Mouse (Mus musculus): ENCODE data around the gene Ppp2r5c. TPM values are rescaled to one million over a fixed set of nuclear protein-coding genes. Genes with fewer than 3 reads are reported as not detected.

Gene Ppp2r5c
- polyA plus RNA-seq, 1 experiment from 2014 or later: 136 TPM

DNA sequence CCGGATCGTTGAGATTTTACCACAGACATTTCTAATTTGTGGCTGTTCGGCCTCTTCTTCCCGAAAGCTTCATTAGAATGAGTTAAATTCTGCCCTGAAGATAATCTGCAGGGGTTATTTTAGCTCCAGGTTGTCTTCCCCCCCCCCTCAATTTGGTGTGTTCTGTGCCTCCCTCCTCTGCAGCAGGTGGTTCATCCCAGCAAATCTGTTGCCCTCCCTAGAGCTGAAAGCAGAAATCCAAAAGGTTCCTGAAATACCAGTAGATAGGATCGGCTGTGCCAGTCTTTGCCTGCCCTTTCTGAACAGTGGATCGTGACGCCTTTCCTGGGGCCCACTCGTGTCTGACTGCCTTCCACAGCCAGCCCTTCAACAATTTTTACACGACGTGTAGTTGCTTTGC lies 1.8 kb downstream of the Ppp2r5c start:
- H3K9me3 ChIP-seq: no peaks in the 10 kb centered on the region
- H3K27me3 ChIP-seq (ENCODE audit: insufficient read depth, poor library complexity, severe bottlenecking): 0 out of 2 replicates have a peak, but pooled peaks cover 7% of the 10 kb centered on the region
- peaks cover 8% of the 10 kb centered on the region for H3K4me1 ChIP-seq
- no peak for DNase-seq (ENCODE audit: low spot score)
- WGBS: 83% methylated on average over 10 of the region's 10 CpGs
- no peaks in the 10 kb centered on the region for H3K36me3 ChIP-seq
- H3K4me3 ChIP-seq: no peak overlapping the region
- no peak overlapping the region for H3K27ac ChIP-seq

DNA sequence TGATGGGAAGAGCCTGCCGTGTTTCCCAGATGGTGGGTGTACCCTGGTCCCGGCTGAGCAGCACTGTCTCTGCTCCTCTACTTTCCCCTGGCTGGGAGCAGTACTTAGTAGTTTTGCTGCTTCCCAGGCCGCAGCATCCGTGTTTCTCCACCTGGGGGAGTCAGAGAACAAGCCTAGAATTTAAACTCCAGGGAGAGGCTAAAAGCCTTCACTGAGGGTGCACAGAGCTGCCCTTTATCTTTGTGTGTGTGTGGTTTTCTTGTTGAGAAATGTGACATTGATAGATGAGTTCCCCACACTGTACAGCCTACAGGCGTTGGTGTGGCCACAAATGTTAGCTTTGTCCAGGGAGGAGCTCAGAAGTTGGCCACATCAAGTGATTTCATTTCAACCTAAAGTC lies 7.3 kb downstream of the Ppp2r5c start:
- no peak overlapping the region for H3K27ac ChIP-seq
- no peak for DNase-seq (ENCODE audit: low spot score)
- no peaks in the 10 kb centered on the region for H3K9me3 ChIP-seq
- 5% methylated on average over 5 of the region's 5 CpGs for WGBS
- H3K4me1 ChIP-seq: peaks cover 12% of the 10 kb centered on the region
- no peak overlapping the region for H3K4me3 ChIP-seq
- no peaks in the 10 kb centered on the region for H3K27me3 ChIP-seq (ENCODE audit: insufficient read depth, poor library complexity, severe bottlenecking)
- H3K36me3 ChIP-seq: no peaks in the 10 kb centered on the region

DNA sequence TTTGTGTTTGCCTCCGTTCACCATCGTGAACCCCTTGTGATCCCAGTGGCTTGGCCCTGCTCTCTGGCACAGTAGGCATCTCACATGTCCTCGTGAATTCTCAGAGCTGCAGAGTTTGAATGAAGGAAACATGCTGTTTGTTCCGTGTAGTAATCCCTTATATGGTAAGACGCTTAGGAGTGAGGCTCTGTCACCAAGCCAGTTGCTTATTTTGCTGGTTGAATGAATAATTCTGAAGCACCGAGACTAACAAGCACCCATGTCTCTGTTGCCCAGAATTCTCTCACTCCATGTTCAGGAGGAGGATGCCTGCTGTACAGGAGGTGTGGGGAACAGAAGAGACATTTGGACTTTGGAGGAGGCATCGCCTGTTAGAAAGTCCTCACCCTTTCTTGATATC lies 9.1 kb downstream of the Ppp2r5c start:
- Histone ChIP-seq H3K4me1 (peaks cover 27% of the 10 kb centered on the region), H3K27ac (no peak overlapping the region), H3K27me3 (ENCODE audit: insufficient read depth, poor library complexity, severe bottlenecking) (no peaks in the 10 kb centered on the region), H3K4me3 (no peak overlapping the region), H3K36me3 (no peaks in the 10 kb centered on the region), H3K9me3 (no peaks in the 10 kb centered on the region)
- whole genome bisulfite sequencing: 84% methylated on average over 7 of the region's 7 CpGs
- no peak for DNase-seq (ENCODE audit: low spot score)

DNA sequence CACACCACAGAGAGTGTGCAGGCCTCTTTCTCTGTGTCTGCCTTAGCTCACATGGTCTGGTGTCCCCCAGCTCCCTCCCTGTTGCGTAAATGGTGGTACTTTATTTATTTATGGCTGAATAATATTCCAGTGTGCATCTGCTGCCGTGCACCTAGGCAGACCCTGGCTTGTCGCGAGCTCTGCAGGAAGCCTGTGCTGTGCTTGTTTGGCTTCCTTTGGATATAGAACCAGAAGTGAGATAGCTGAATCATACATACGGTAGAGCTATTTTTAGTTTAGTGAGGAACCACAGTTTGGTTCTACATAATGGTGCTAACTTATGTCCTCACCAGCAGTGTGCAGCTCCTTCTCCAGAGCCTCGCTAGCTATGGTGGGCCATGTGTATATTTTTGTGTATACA lies 11.7 kb downstream of the Ppp2r5c start:
- WGBS: 74% methylated on average over 6 of the region's 6 CpGs
- no peak for DNase-seq (ENCODE audit: low spot score)
- H3K4me3 ChIP-seq: no peak overlapping the region
- no peak overlapping the region for H3K27ac ChIP-seq
- H3K4me1 ChIP-seq: peaks cover 27% of the 10 kb centered on the region
- H3K36me3 ChIP-seq: peaks cover 4% of the 10 kb centered on the region; the same call in 1 of the 2 replicates
- no peaks in the 10 kb centered on the region for H3K9me3 ChIP-seq
- no peaks in the 10 kb centered on the region for H3K27me3 ChIP-seq (ENCODE audit: insufficient read depth, poor library complexity, severe bottlenecking)

DNA sequence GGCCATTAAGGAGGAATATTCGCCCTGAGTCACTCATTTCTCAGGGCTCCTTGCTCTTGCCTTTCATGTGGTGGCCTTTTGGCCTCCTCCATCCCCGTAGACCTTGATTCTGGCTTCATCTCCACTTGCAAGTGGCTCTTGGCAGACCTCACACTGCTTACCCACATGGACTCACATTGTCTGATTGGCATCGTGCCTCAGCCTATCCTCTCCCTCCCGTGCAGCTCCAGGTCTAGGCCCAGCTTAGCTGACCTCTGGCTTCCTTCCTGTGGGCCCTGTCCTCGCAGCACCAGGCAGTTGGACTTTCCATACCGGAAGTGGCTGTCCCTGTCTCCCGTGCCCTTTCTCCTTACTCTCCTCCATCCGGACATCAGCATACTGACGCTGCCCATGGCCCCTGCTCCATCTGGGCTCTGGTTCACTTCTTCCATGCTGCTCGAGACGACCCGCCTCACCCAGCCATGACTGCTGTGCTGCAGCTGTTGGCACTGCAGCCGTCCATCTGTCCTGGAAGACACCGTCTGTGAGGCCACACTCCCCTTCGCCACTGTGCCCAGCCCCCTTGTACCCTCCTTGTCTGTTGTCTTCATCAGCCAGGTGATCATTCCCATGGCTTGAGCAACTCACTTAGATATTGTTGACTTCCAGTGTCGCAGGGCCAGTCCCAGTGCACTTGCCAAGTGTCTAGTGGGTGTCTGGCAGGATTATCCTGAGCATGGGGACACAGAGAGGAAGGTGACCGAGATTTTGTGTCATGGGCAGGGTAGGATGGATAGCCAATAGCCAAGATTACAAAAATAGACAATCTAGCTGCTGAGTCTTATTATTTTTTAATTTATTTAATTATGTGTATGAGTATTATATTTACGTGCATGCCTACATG lies 13.7 kb downstream of the Ppp2r5c start:
- H3K4me1 ChIP-seq: peaks cover 41% of the 10 kb centered on the region
- H3K36me3 ChIP-seq: peaks cover 4% of the 10 kb centered on the region; the same call in 1 of the 2 replicates
- H3K27ac ChIP-seq: peak overlapping the region; percentile 33; the same call in 1 of the 2 replicates
- H3K9me3 ChIP-seq: no peaks in the 10 kb centered on the region
- 78% methylated on average over 18 of the region's 18 CpGs for WGBS
- H3K4me3 ChIP-seq: no peak overlapping the region
- no peaks in the 10 kb centered on the region for H3K27me3 ChIP-seq (ENCODE audit: insufficient read depth, poor library complexity, severe bottlenecking)
- no peak for DNase-seq (ENCODE audit: low spot score)

DNA sequence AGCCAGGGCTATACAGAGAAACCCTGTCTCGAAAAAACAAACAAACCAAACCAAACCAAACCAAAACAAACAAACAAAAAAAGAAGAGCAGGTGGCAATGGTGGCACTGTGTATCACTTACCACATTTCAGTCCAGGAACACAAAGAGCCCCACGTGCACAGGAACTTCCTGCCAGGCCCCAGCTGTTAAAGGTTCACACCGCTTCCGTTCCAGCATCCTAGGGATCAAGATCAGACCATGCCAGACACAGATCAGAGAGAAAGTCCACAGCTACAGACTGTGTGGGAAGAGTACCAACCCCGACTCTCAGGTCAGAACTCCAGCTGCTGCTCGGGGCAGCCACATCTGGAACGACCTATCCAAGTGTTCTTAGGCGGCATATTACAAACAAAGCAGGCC lies 16.8 kb downstream of the Ppp2r5c start:
- Histone ChIP-seq H3K4me3 (no peak overlapping the region), H3K9me3 (no peaks in the 10 kb centered on the region), H3K36me3 (peaks cover 12% of the 10 kb centered on the region), H3K4me1 (peaks cover 35% of the 10 kb centered on the region), H3K27me3 (ENCODE audit: insufficient read depth, poor library complexity, severe bottlenecking) (no peaks in the 10 kb centered on the region), H3K27ac (no peak overlapping the region)
- no peak for DNase-seq (ENCODE audit: low spot score)
- 79% methylated on average over 8 of the region's 8 CpGs for WGBS

DNA sequence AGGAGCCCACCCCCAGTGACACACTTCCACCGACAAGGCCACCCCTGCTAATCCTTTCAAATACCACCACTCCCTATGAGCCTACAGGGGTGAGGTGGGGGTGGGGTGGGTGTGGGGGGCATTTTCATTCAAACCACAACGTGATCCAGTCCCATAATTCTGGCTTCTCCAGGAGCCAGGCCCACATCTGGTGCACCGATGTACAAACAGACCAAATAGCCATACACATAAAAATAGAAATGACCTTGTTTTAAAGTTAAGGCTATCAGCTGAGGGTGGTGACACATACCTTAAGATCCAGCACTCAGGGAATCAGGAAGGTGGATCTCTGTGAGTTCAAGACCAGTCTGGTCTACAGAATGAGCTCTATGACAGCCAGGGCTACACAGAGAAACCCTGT lies 24.5 kb downstream of the Ppp2r5c start:
- Histone ChIP-seq H3K4me1 (peaks cover 21% of the 10 kb centered on the region), H3K27me3 (ENCODE audit: insufficient read depth, poor library complexity, severe bottlenecking) (no peaks in the 10 kb centered on the region), H3K9me3 (no peaks in the 10 kb centered on the region), H3K4me3 (no peak overlapping the region), H3K36me3 (peaks cover 16% of the 10 kb centered on the region), H3K27ac (peak overlapping the region; percentile 29; the same call in 1 of the 2 replicates)
- WGBS: 63% methylated on average over 3 of the region's 3 CpGs
- no peak for DNase-seq (ENCODE audit: low spot score)

DNA sequence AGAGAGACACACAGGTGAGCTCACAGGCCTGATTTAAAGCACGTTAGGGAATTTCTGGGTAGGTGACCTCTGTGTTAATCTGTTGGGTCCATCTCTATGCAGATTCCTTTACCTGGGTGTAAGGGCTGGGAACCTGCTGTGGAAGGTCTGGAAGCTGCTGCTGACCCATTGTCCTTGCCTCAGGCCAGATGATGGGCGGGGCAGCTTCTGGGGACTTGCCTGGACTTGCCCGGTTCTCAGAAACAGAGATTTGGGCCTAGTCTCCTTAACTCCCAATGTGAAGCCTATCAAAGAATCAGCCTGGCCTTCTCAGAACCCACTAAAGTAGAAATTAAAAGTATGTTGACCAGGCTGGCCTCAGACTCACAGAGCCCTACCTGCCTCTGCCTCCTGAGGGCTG lies 25.3 kb downstream of the Ppp2r5c start:
- DNase-seq (ENCODE audit: low spot score): no peak
- Histone ChIP-seq H3K4me3 (no peak overlapping the region), H3K9me3 (no peaks in the 10 kb centered on the region), H3K36me3 (peaks cover 12% of the 10 kb centered on the region), H3K4me1 (peaks cover 24% of the 10 kb centered on the region), H3K27me3 (ENCODE audit: insufficient read depth, poor library complexity, severe bottlenecking) (no peaks in the 10 kb centered on the region), H3K27ac (no peak overlapping the region)
- 81% methylated on average over 3 of the region's 3 CpGs for WGBS

DNA sequence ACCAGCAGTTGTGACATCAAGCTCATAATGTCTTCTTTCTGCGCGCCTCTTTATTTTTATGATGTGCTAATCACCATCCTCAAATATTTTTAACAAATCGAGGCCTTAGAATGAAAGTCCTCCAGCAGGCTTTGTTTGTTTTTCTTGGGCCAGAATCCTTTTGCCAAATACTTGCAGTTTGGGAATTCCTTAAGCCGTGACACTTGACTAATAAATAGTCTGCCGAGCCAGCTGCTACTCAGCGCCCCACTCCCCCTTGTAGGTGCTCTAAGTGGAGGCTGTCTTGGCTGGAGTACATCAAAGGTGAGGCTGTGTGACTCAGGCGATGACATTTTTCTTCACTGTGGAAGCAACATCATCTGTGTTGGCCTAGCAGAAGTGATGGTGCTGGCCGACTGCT lies 27.6 kb downstream of the Ppp2r5c start:
- Histone ChIP-seq H3K4me1 (peaks cover 36% of the 10 kb centered on the region), H3K27me3 (ENCODE audit: insufficient read depth, poor library complexity, severe bottlenecking) (no peaks in the 10 kb centered on the region), H3K4me3 (no peak overlapping the region), H3K9me3 (no peaks in the 10 kb centered on the region), H3K27ac (no peak overlapping the region), H3K36me3 (peaks cover 19% of the 10 kb centered on the region)
- WGBS: 66% methylated on average over 8 of the region's 8 CpGs
- no peak for DNase-seq (ENCODE audit: low spot score)

DNA sequence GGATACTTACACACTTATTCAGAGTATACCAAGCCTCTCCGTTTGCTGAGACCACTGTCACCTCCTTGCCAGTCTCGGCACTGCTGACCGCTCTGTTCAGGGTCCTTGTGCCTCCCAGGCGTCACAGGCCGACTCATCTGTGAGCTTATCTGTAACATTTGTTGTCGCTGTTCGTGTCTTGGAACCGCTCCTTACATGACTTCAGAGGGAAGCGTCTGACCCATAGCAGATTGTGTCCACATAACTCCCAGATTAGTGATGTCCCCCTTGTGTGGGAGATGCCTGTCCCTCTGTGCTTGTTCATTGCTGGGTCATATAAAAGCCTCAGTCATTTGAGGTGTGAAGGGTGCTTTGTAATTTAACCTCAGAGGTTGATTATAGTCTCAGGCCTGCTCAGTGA lies 29.6 kb downstream of the Ppp2r5c start:
- peaks cover 32% of the 10 kb centered on the region for H3K4me1 ChIP-seq
- no peak overlapping the region for H3K27ac ChIP-seq
- 49% methylated on average over 9 of the region's 9 CpGs for WGBS
- no peak overlapping the region for H3K4me3 ChIP-seq
- DNase-seq (ENCODE audit: low spot score): no peak
- no peaks in the 10 kb centered on the region for H3K9me3 ChIP-seq
- H3K36me3 ChIP-seq: peaks cover 19% of the 10 kb centered on the region
- H3K27me3 ChIP-seq (ENCODE audit: insufficient read depth, poor library complexity, severe bottlenecking): no peaks in the 10 kb centered on the region

DNA sequence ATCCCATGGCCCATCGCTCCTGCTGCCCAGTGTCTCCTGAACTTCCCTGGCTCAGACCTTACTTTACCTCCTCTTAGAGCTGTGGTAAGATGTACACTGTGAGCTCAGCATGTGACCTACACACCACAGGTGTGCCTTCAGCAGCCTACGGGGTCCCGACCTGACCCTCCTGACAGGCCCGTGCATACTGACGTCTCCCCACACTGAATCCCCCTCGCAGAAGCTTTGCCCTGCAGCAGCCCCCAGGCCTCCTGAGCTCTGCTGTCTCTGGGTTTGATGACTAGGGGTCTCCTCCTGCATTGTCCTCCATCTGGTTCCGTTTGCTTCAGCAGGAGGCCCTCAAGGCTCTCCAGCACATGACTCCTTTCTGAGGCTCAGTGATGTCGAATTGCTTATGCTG lies 31.0 kb downstream of the Ppp2r5c start:
- Histone ChIP-seq H3K4me3 (no peak overlapping the region), H3K36me3 (peaks cover 19% of the 10 kb centered on the region), H3K27me3 (ENCODE audit: insufficient read depth, poor library complexity, severe bottlenecking) (no peaks in the 10 kb centered on the region), H3K9me3 (no peaks in the 10 kb centered on the region), H3K27ac (0 out of 2 replicates have a peak overlapping the region, but pooled peaks have one; percentile 42), H3K4me1 (peaks cover 30% of the 10 kb centered on the region)
- DNase-seq (ENCODE audit: low spot score): no peak
- 88% methylated on average over 8 of the region's 8 CpGs for WGBS

DNA sequence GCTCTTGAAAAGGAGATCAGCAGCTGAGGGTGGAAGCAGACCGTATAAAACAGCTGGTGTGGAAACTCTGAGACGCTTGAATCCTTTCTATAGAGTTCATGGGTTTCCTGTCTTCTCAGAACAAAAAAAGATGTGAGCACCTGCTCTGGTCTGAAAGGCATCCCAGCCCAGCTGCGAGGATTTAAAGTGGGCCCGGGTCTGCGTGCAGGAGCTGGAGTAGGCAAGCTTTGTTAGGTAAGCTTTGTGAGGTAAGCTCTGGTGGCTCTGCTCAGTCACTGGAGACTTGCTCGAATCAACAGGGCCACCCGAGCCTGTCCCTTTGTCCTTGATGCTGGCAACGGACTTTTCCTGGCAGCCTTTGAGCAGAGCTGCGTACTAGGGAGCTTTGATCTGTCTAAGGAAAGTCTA lies 31.7 kb downstream of the Ppp2r5c start:
- 78% methylated on average over 9 of the region's 9 CpGs for WGBS
- peaks cover 19% of the 10 kb centered on the region for H3K36me3 ChIP-seq

DNA sequence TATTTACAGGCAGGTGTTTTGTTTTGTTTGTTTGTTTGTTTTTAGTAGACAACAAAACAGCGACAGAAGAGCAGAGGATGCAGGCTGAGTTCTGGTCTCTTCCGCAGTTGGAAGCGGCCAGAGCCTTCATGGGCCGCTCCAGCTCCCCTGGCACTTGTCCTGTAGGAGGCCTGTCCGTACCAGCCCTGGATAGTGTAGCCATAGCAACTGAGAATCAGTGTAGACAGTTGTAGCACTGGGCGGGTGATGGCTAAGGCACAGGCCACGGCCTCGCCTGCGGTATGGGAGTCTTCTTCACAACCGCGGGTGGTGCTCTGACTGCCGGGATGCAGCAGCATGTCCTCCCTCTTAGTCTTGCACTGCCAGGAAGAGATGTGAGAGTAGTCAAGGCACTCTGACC lies 32.3 kb downstream of the Ppp2r5c start:
- peak overlapping the region; percentile 36; the same call in 1 of the 2 replicates for H3K27ac ChIP-seq
- 75% methylated on average over 12 of the region's 12 CpGs for WGBS

More for the DNA sequence above, 31.7 kb downstream of the Ppp2r5c start:
- no peaks in the 10 kb centered on the region for H3K27me3 ChIP-seq (ENCODE audit: insufficient read depth, poor library complexity, severe bottlenecking)
- H3K4me3 ChIP-seq: no peak overlapping the region
- H3K4me1 ChIP-seq: peaks cover 32% of the 10 kb centered on the region
- DNase-seq (ENCODE audit: low spot score): no peak
- H3K27ac ChIP-seq: peak overlapping the region; percentile 42
- H3K9me3 ChIP-seq: no peaks in the 10 kb centered on the region

More for the DNA sequence above, 32.3 kb downstream of the Ppp2r5c start:
- H3K36me3 ChIP-seq: peaks cover 19% of the 10 kb centered on the region
- H3K4me3 ChIP-seq: no peak overlapping the region
- H3K9me3 ChIP-seq: no peaks in the 10 kb centered on the region
- no peaks in the 10 kb centered on the region for H3K27me3 ChIP-seq (ENCODE audit: insufficient read depth, poor library complexity, severe bottlenecking)
- no peak for DNase-seq (ENCODE audit: low spot score)
- H3K4me1 ChIP-seq: peaks cover 38% of the 10 kb centered on the region

Data from heart, embryonic 10.5 days (tissue).